Mouse (Mus musculus) liver, embryonic 14.5 days (tissue): ENCODE measurements at regions not wholly inside any gene's neighbourhood (a gene's known extent, or its start where the extent isn't known, plus 50 kb on each side); places are given as distances from the start of the nearest gene placed in this dataset.

Source experiments
- ATAC-seq: fragments of 200-750 bp; cut with Nextera tagmentation; 2 replicates; pipeline ENCODE4 v1.8.0; 2017; ENCODE audit warnings: moderate number of reproducible peaks, mild to moderate bottlenecking, moderate library complexity; ENCODE audit not compliant: insufficient read depth
- DNase-seq, 3 experiments: peaks; one replicate each; pipeline ENCODE4 v3.0.0-alpha.2; 2012 to 2013; ENCODE audit warnings: low read depth in 3 of 3, low spot score in 3 of 3
- H3K27ac ChIP-seq: fragments of 300-500 bp; sonication (generic); 2 replicates; pipeline ENCODE4 v1.5.1; 2014; ENCODE audit warnings: moderate library complexity, mild to moderate bottlenecking, control low read depth, inconsistent platforms
- H3K27me3 ChIP-seq: fragments of 300-500 bp; sonication (generic); 2 replicates; pipeline ENCODE4 v1.6.1; 2014; ENCODE audit warnings: mild to moderate bottlenecking, low read length, moderate library complexity; ENCODE audit not compliant: control insufficient read depth, insufficient read depth
- H3K36me3 ChIP-seq: fragments of 300-500 bp; sonication (generic); replicated peaks from 2 replicates; pipeline ENCODE4 v1.6.1; 2014; ENCODE audit warnings: low read depth; ENCODE audit not compliant: control insufficient read depth, insufficient read depth
- H3K4me1 ChIP-seq, 2 experiments: fragments of 200-500 bp in 1 of 2; fragments of 300-500 bp in 1 of 2; sonication (generic) in 1 of 2; replicated peaks; 2 replicates each; pipeline ENCODE4 v1.6.1; 2012 to 2014; ENCODE audit warnings: antibody characterized with exemption in 1 of 2, inconsistent platforms in 1 of 2, low read length in 1 of 2; ENCODE audit not compliant: control insufficient read depth in 2 of 2, insufficient read depth in 2 of 2
- H3K4me2 ChIP-seq: fragments of 300-500 bp; sonication (generic); 2 replicates; pipeline ENCODE4 v1.6.1; 2014; ENCODE audit warnings: low read depth, mild to moderate bottlenecking, control low read depth, moderate library complexity
- H3K4me3 ChIP-seq, 2 experiments: fragments of 200-500 bp in 1 of 2; fragments of 300-500 bp in 1 of 2; sonication (generic) in 1 of 2; 2 replicates each; pipeline ENCODE4 v1.5.1; 2012 to 2014; ENCODE audit warnings: low read depth in 2 of 2, low read length in 2 of 2, mild to moderate bottlenecking in 2 of 2, control low read depth in 1 of 2, inconsistent platforms in 1 of 2, moderate library complexity in 1 of 2; ENCODE audit not compliant: insufficient read depth in 1 of 2
- H3K9ac ChIP-seq: fragments of 300-500 bp; sonication (generic); replicated peaks from 2 replicates; pipeline ENCODE4 v1.6.1; 2014; ENCODE audit warnings: mild to moderate bottlenecking, control low read depth, moderate library complexity
- H3K9me3 ChIP-seq: fragments of 300-500 bp; sonication (generic); 2 replicates; pipeline ENCODE4 v1.6.1; 2016; ENCODE audit warnings: low read length, mixed read lengths; ENCODE audit not compliant: control insufficient read depth
- CTCF ChIP-seq: IDR thresholded peaks from 2 replicates; pipeline ENCODE4 v1.5.1; 2016; ENCODE audit warnings: antibody characterized with exemption, low read depth, control low read depth
- EP300 ChIP-seq: IDR thresholded peaks from 2 replicates; pipeline ENCODE4 v1.6.1; 2016; ENCODE audit warnings: antibody characterized with exemption, low read depth
- WGBS: fragments of 180-500 bp; shearing (Covaris S2); extraction: QIAGEN DNeasy Blood & Tissue Kit; methylation state at CpG from one replicate; pipeline ENCODE4 v1.1.7; 2014; ENCODE audit not compliant: insufficient replicate concordance; 5-methylcytosine and 5-hydroxymethylcytosine counted together

DNA sequence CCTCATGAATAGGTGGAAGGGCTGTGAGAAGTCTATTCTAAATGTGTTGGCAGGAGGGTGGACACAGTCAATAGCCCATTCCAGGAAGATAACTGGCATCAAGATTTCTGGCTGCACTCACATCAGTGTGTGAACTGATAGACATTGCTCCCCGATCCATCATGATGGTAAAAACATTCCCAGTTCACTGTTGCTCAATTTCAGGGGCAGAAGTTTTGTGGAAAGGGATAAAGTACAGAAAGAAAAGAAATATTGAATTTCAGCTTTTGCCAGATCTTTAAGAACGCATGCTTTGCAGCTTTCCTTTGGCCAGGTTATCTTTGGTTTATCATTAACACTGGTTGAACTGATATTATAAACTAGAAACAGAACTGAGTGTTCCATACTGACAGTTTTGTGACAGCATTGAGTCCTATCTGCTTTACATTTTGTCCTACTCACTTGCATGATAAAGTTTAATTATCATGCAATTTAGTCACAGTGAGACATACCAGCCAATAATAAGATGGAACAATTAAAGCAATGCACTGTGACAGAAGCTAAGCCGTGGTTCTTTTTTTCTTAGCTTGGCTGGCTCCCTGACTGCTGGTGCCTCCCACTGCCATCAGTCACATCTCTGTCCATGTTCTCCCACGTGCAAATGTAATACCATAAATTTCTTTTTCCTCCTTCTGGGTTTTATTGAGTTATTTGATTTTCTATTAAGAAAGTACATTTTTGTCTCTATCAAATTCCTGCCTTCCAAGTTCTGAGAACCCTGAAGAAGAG, 302.1 kb downstream of the Etaa1 start:
- Histone ChIP-seq H3K9me3 (no peaks in the 10 kb centered on the region), H3K36me3 (no peaks in the 10 kb centered on the region), H3K4me2 (no peak overlapping the region), H3K9ac (no peak overlapping the region), H3K27ac (no peak overlapping the region), H3K4me3 (no peak overlapping the region), H3K4me1 (no peaks in the 10 kb centered on the region), H3K27me3 (no peaks in the 10 kb centered on the region)
- ATAC-seq (no peak), DNase-seq (no peak)
- WGBS: 47% methylated on average over 4 of the region's 4 CpGs
- TF ChIP-seq EP300: no peak

- ATAC-seq (no peak), DNase-seq (no peak)
- Histone ChIP-seq H3K27ac (no peak overlapping the region), H3K27me3 (no peaks in the 10 kb centered on the region), H3K4me2 (no peak overlapping the region), H3K36me3 (no peaks in the 10 kb centered on the region), H3K9me3 (no peaks in the 10 kb centered on the region), H3K4me3 (no peak overlapping the region), H3K4me1 (no peaks in the 10 kb centered on the region), H3K9ac (no peak overlapping the region)
- TF ChIP-seq CTCF (no peak), EP300 (no peak)
- WGBS: 62% methylated on average over 2 of the region's 2 CpGs
Observed at GRCm38 (mm10) chr11:17655840-17656239, 297.8 kb downstream of the Etaa1 start.

DNA sequence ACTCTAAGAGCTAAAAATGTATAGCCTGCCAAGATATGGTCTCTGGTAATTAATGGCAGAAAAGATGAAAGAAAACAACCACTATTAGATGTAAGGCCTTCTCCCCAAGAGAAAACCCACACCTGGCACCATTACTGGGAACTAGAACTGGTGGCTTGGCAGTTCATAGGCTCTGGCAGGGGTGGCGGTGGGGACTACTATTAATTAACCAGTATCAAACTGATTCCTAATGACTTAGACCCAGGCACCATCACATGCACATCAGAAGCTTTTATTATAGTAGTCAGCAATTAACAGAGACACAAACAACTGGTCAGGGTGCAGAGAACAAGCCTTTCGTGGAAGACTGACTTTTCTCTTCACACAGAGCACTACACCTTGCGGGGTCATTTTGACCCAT, 296.0 kb downstream of the Etaa1 start:
- no peak overlapping the region for H3K4me2 ChIP-seq
- ATAC-seq: no peak
- H3K4me1 ChIP-seq: no peaks in the 10 kb centered on the region
- WGBS: 71% methylated on average over 3 of the region's 3 CpGs
- no peaks in the 10 kb centered on the region for H3K9me3 ChIP-seq
- no peak for DNase-seq
- no peaks in the 10 kb centered on the region for H3K27me3 ChIP-seq
- TF ChIP-seq EP300 (no peak), CTCF (no peak)
- no peaks in the 10 kb centered on the region for H3K36me3 ChIP-seq
- no peak overlapping the region for H3K27ac ChIP-seq
- H3K9ac ChIP-seq: no peak overlapping the region
- no peak overlapping the region for H3K4me3 ChIP-seq

GRCm38 (mm10) chr11:17658289-17658688, 295.4 kb downstream of the Etaa1 start:
- Histone ChIP-seq H3K4me1 (no peaks in the 10 kb centered on the region), H3K27me3 (no peaks in the 10 kb centered on the region), H3K4me2 (no peak overlapping the region), H3K9ac (no peak overlapping the region), H3K27ac (no peak overlapping the region), H3K36me3 (no peaks in the 10 kb centered on the region), H3K4me3 (no peak overlapping the region), H3K9me3 (no peaks in the 10 kb centered on the region)
- DNase-seq (no peak), ATAC-seq (no peak)
- 61% methylated on average over 3 of the region's 3 CpGs for WGBS
- TF ChIP-seq EP300 (no peak), CTCF (no peak)

GRCm38 (mm10) chr11:17658717-17659116, 295.0 kb downstream of the Etaa1 start:
- no peak for DNase-seq
- Histone ChIP-seq H3K4me2 (no peak overlapping the region), H3K36me3 (no peaks in the 10 kb centered on the region), H3K4me3 (no peak overlapping the region), H3K27me3 (no peaks in the 10 kb centered on the region), H3K27ac (no peak overlapping the region), H3K9me3 (no peaks in the 10 kb centered on the region), H3K9ac (no peak overlapping the region), H3K4me1 (no peaks in the 10 kb centered on the region)
- WGBS: 71% methylated on average over 4 of the region's 4 CpGs
- TF ChIP-seq EP300 (no peak), CTCF (no peak)
- no peak for ATAC-seq
